Mouse (Mus musculus) splenic B cell, adult 2 months (primary cell): ENCODE data around the gene Dusp28.

Experiments used
- DNase-seq: peaks from one replicate; pipeline ENCODE4 v3.0.0-alpha.2; 2011; ENCODE audit warnings: low read depth, low spot score
- H3K27me3 ChIP-seq: 2 replicates; pipeline ENCODE4 v1.6.1; 2012; ENCODE audit warnings: mild to moderate bottlenecking, low read length, moderate library complexity, mixed read lengths; ENCODE audit not compliant: control insufficient read depth, poor library complexity, insufficient read depth, severe bottlenecking
- H3K36me3 ChIP-seq: 2 replicates; pipeline ENCODE4 v1.6.1; 2012; ENCODE audit warnings: mild to moderate bottlenecking, low read length, moderate library complexity, mixed read lengths; ENCODE audit not compliant: control insufficient read depth, poor library complexity, insufficient read depth, severe bottlenecking

Dusp28 gene

GRCm38 (mm10) chr1:92914993-92915392 lies 8.2 kb downstream of the Dusp28 start:
- Histone ChIP-seq H3K36me3 (peaks cover 12% of the 10 kb centered on the region), H3K27me3 (no peaks in the 10 kb centered on the region)
- DNase-seq = no peak

GRCm38 (mm10) chr1:92916725-92917124 lies 9.9 kb downstream of the Dusp28 start:
- DNase-seq = no peak
- peaks cover 12% of the 10 kb centered on the region for H3K36me3 ChIP-seq
- no peaks in the 10 kb centered on the region for H3K27me3 ChIP-seq

GRCm38 (mm10) chr1:92919151-92919550 lies 12.4 kb downstream of the Dusp28 start:
- DNase-seq = no peak
- Histone ChIP-seq H3K27me3 (no peaks in the 10 kb centered on the region), H3K36me3 (peaks cover 12% of the 10 kb centered on the region)

- peaks cover 12% of the 10 kb centered on the region for H3K36me3 ChIP-seq
Observed at GRCm38 (mm10) chr1:92919775-92920174, 13.0 kb downstream of the Dusp28 start.

GRCm38 (mm10) chr1:92920474-92921200 lies 13.9 kb downstream of the Dusp28 start:
- DNase-seq = no peak
- Histone ChIP-seq H3K27me3 (no peaks in the 10 kb centered on the region), H3K36me3 (peaks cover 12% of the 10 kb centered on the region)

More at GRCm38 (mm10) chr1:92919775-92920174, 13.0 kb downstream of the Dusp28 start:
- no peaks in the 10 kb centered on the region for H3K27me3 ChIP-seq
- no peak for DNase-seq

GRCm38 (mm10) chr1:92921496-92921895 lies 14.7 kb downstream of the Dusp28 start:
- DNase-seq = no peak
- H3K36me3 ChIP-seq = peaks cover 10% of the 10 kb centered on the region
- no peaks in the 10 kb centered on the region for H3K27me3 ChIP-seq

GRCm38 (mm10) chr1:92930171-92930706 lies 23.5 kb downstream of the Dusp28 start:
- H3K27me3 ChIP-seq = no peaks in the 10 kb centered on the region
- no peaks in the 10 kb centered on the region for H3K36me3 ChIP-seq
- no peak for DNase-seq

GRCm38 (mm10) chr1:92933611-92934010 lies 26.8 kb downstream of the Dusp28 start:
- DNase-seq = peak; percentile 28
- Histone ChIP-seq H3K36me3 (no peaks in the 10 kb centered on the region), H3K27me3 (no peaks in the 10 kb centered on the region)

- DNase-seq = peak; percentile 97
- H3K27me3 ChIP-seq = no peaks in the 10 kb centered on the region
- no peaks in the 10 kb centered on the region for H3K36me3 ChIP-seq
Observed at GRCm38 (mm10) chr1:92934182-92934827, 27.5 kb downstream of the Dusp28 start, which contains the start of gene Capn10. TSS of gene Capn10 (plus strand) at chr1:92934376.

- no peaks in the 10 kb centered on the region; the same call in 1 of the 2 replicates for H3K36me3 ChIP-seq
- no peaks in the 10 kb centered on the region for H3K27me3 ChIP-seq
- DNase-seq = peak; percentile 9
Observed at GRCm38 (mm10) chr1:92935054-92935962, 28.5 kb downstream of the Dusp28 start.

- peak; percentile 17 for DNase-seq
- Histone ChIP-seq H3K27me3 (no peaks in the 10 kb centered on the region), H3K36me3 (no peaks in the 10 kb centered on the region; the same call in 1 of the 2 replicates)
Observed at GRCm38 (mm10) chr1:92935977-92936376, 29.2 kb downstream of the Dusp28 start.

GRCm38 (mm10) chr1:92936467-92936866 lies 29.7 kb downstream of the Dusp28 start:
- Histone ChIP-seq H3K27me3 (no peaks in the 10 kb centered on the region), H3K36me3 (no peaks in the 10 kb centered on the region; the same call in 1 of the 2 replicates)
- DNase-seq = no peak

- no peak for DNase-seq
- Histone ChIP-seq H3K36me3 (no peaks in the 10 kb centered on the region; the same call in none of the 2 replicates), H3K27me3 (no peaks in the 10 kb centered on the region)
Observed at GRCm38 (mm10) chr1:92937797-92938196, 31.0 kb downstream of the Dusp28 start.

GRCm38 (mm10) chr1:92939746-92940145 lies 33.0 kb downstream of the Dusp28 start:
- no peaks in the 10 kb centered on the region for H3K27me3 ChIP-seq
- no peaks in the 10 kb centered on the region; the same call in none of the 2 replicates for H3K36me3 ChIP-seq
- no peak for DNase-seq
